Mouse (Mus musculus) urinary bladder, postnatal 25 days (tissue): ENCODE results near the gene Atp2b2.

ENCODE experiments used
- DNase-seq: peaks from one replicate; pipeline ENCODE4 v3.0.0; 2022; ENCODE audit warnings: low spot score

Atp2b2 gene

DNA sequence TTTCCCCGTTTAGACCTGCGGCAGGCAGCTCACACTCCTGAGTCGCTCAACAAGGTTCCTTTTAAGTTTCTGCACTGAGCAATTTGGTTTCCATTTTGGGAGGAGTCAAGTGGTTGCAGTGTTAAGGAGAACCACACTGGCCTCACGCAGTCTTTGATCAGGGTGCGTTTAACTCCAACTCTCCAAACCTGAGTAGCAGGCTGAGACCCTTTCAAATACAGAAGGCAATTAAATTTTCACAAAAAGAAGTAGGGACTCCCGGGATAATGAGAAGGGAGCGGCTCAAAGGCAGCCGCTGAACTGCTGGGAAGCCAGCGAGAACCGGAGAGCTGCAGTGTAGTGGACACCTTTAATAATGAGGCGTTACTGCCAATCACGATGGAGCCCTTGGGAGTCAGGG, 100.1 kb downstream of the Atp2b2 start:
- DNase-seq: no peak

DNA sequence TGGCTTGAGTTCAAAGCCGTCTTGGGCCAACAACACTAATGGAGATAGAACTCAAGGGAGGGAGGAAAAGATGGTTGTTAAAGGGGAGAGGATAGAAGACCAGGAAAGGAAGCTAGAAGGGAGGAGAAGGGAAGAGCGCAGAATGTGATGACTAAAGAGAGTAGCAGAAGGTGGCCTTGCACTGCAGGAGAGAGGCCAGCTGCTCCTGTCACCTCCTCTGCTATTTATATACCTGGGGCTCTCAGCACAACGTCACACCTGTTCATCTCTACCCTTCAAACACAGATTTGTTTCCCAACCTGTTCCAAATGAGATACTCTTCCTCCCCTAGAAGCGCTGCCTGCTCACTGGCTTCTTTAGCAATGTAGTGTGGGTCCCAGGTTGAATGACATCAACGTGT, 101.1 kb downstream of the Atp2b2 start:
- DNase-seq: no peak

- no peak for DNase-seq
Observed at GRCm38 (mm10) chr6:113939442-113939841, 103.0 kb downstream of the Atp2b2 start.

- DNase-seq: no peak
Observed at GRCm38 (mm10) chr6:113936811-113937508, 105.5 kb downstream of the Atp2b2 start.

DNA sequence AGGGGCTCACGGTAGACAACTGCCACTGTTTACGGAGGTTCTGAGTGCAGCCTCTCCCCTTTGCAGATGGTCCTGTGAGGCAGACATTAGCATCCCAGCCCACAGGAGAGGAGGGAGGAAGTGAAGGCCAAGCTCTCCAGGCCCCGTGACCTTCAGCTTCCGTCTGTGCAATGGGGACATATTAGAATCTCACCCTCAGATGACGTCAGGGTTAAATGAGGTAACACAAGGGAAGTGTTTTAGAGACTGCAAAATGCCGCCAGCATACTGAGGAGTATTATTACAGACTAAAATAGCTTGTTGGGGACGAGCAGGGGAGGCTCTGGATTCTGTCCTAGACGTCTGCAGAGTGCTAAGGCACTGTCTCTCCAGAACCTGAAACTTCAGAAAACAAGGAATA, 106.3 kb downstream of the Atp2b2 start:
- no peak for DNase-seq

DNA sequence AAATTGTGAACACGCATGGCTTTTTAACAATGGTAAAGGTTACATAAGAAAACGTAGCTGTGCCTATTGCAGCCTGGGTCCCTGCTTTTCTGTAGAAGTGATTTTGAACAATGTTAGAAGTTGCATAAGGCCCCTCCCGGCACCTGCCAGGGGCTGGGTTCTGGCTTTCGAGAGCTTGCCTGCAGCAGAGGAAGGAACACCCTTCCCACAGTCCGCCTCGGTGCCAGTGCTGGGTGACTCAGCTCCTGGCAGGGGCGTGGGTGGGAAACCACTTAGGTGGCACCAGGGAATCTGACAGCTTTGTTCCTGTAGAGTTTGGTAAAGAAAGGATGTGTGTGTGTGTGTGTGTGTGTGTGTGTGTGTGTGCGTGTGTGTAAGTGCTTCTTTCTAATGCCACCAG, 107.7 kb downstream of the Atp2b2 start:
- DNase-seq: no peak

DNA sequence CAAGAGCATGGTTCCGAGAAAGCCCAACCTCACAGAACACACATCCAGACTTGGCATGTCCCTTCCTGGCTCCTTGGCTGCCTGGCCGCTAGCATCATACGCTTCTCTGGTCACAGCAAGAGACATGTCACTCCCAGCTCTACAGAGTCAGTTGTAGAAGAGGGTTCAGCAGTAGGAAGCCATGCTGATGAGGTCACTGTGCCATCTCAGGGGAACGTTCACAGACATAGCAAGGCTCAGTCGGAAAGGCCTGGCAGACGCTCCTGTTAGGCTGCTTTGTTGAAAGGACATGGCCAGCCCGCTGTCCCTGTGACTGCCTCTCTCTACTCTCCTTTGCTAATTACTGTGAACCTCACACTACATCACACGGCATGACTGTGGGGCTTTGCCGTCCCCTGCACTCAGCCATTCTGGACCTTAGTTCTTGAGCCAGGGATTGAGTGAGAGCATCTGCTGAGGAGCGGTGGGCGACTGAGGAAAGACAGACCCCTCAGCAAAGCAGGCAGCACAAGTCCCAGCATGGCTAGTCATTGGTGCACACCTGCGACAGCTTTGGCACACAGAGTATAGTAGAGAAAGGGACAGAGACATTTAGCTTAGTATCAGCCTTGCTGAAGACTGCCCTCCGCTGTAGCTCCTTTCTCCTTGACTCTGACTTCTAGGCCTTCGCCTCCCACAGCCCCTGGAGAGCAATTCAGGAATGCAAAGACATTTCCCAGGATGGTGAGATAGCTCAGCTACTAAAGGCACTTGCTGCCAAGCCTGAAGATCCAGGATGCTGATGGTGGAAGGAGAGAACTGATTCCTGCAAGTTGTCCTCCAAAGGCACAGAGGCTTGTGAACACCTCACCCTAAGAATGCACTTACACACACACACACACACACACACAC, 108.9 kb downstream of the Atp2b2 start:
- DNase-seq: no peak

GRCm38 (mm10) chr6:113929191-113929875, 113.1 kb downstream of the Atp2b2 start:
- DNase-seq: no peak

DNA sequence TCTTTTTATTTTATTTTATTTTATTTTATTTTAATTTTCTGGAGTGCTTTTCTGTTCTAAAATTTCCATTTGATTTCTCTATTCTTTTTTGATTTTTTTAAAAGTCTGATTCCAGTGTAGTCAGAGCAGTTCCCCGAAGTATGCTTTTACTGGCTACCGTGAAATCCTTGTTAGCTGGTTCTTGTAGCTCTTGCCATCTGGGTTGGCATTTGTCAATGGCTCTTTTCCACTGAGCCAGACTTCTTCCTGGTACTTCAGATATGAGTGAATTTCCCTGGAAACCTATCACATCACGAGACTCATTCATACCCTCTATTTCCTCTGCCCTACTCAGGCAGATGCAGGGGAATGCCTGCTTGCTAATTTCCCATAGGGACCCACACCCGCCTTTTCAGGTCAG, 119.2 kb downstream of the Atp2b2 start:
- no peak for DNase-seq

DNA sequence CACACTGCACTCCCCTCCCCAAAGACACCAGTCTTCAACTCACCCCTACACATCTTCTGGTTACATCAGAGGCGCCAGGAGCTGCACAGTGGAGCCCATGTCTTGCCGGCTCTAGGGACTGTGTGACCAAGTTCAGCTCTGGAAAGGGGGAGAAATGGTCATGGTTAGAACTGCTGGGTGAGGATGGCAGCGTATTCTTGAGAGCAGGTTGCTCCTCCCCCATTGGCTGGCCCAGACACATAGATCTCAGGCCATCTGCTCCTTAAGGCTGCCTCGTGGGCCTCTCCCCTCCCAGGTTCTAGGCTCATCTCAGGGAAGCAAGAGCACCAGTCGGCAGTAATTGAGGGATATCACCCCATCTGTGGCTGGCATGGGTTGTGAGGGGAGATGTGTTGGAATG, 121.9 kb downstream of the Atp2b2 start:
- DNase-seq: no peak

DNA sequence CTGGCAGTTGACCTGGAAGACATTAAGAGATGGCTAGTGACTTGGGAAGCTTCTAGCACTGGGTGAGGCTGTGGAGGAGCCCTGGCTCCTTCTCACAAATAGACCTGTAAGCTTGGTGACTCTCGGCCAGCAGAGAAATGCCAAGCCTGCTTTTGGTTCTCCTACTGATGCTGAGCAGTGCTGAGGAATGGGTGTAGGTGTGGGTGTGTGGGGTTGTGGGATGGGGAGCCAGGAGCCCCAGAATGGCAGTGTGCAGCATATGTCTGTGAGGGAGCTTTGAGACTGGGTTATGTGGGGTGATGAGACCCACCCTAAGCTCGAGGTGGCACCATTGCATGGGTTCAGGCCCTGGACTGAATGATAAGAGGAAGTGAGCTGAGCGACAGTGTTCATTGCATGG, 129.7 kb downstream of the Atp2b2 start:
- no peak for DNase-seq

- no peak for DNase-seq
Observed at GRCm38 (mm10) chr6:113911094-113911493, 131.3 kb downstream of the Atp2b2 start.

GRCm38 (mm10) chr6:113910411-113911055, 131.9 kb downstream of the Atp2b2 start:
- DNase-seq: no peak

DNA sequence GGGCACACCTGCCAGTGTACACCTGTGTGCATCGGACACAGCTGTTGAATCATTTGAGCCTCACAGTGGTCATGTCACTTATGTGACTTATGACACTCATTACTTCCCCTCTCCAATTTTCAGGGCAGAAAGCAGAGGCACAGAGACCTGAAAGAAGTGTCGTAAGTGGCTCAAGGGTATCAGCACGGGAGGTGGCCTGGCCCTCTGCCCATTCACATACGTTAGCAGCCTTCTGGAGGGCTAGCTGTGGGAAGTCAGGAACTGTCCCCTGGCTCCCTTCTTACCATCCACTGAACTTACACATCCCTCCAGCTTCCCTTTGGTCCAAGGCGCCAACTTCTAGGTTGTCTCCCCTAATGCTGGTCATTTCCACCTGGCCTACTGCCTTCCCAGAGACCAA, 132.6 kb downstream of the Atp2b2 start:
- DNase-seq: no peak

DNA sequence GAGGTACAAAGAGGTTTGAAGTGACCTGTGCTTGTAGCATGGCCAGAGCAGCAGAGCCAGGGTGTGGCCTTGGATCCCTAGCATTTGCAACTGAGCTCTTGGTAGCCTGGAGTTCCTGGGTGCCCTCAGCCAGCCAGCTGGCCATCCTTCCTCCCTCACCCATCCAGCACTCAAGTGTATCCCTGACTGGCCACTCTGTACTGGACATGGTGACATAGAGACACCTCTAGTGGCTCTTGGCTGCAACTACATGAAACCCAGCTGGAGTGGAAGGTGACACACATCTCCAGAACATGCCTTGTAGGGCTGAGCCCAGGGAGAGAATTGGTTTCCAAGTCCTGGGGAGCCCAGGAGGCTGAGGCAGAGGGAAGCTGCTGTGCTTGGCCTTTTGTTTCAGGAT, 134.3 kb downstream of the Atp2b2 start:
- no peak for DNase-seq

DNA sequence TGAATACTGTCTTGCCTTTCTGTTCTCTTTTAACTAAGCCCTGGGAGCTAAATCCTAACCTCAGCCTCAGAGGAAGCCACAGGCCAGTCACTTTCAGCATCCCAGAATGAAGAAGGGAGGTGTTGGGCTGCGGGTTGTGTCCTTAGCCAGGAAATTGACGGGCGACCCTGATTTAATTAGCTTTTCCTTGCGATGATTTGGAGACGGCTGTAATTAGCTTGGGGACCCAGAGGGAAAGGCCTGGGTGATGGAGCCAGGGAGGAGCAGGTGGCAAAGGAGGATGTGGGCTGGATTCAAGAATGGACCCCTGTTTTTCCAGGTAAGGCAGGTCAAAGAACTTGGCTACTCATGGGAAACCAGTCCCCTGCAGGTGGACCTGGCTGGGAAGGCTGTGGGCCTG, 138.0 kb downstream of the Atp2b2 start:
- no peak for DNase-seq

DNA sequence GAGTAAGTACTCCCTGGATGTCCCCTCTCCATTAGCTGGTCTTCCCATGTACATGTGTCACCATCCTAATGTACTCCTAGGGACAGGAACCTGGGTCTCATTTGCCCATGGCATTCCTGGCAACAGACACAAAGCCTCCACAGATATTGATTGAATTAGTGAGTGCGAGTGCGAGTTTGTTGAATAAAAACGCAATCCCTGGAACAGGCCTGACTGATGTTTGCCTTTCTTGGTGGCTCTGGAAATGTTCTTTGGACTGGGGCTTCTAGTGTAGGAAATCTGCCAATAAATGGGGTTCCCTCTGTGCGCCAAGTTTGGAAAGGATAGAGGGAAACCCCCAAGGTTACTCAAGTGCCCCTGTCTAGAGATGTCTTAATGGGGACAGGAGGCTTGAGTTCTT, 146.4 kb downstream of the Atp2b2 start:
- DNase-seq: no peak

DNA sequence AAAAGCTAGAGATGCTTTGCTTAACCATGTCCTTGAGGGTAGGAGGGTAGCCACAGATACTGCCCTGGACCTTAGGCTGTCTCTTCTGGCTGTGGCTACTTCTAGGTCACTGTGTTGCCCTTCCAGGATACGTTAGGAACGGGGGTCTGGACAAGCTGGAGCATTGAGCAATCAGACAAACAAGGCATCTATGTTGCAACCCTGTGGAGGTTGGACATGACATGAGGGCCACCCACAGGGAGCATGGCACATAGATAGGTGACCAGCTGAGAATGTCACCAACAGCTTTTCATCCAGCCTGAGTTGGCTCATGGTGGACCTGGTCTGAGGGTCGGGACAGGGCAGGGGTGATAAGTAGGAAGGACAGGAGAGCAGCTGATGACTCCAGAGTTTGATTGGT, 148.4 kb downstream of the Atp2b2 start:
- no peak for DNase-seq

DNA sequence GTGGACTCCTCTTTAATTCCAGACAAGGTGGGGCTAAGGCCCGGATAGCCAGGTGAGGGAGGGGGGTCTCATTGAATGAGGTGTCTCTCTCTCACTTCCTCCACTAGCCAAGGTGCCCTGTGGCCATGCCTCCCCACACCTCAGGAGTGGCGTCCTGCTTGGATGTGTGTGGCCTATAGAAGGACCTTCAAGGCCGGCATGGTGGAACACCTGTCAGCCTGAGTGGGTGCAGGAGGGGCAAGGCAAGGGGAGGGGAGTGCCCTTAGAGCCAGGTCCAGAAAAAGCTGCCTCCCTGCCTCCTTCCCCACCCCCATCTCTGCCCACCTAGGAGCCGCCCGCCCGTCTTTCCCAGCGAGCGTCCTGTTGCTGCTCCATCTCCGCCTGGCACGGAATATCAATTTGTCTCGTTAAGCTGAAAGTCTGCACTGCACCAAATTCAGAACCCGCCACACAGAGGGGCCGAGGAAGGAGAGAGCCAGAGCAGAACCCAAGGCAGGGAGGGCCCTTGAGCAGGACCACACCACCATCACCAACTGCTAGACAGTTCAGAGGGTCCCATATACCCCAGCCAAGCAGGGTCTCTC, 150.2 kb downstream of the Atp2b2 start:
- DNase-seq: no peak

- DNase-seq: no peak
Observed at GRCm38 (mm10) chr6:113891225-113891967, 151.0 kb downstream of the Atp2b2 start.

DNA sequence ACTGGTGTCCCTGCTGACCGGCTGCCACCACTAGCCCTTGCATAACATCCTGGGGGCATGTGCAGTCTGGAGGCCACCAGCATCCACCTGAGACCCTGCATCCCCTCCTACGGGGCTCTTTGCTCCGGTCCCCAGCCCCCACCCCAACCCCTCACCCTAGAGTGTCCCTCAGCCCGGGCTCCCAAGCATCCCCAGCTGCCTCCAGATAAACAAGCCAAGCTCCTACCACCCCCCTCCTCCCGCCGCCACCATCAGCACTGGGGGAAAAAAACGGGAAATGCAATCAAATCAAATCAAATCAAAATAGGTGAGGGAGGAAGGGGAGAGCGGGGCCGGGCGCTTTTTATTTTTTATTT, 151.6 kb downstream of the Atp2b2 start:
- DNase-seq: no peak
